In the genomic region with DNA sequence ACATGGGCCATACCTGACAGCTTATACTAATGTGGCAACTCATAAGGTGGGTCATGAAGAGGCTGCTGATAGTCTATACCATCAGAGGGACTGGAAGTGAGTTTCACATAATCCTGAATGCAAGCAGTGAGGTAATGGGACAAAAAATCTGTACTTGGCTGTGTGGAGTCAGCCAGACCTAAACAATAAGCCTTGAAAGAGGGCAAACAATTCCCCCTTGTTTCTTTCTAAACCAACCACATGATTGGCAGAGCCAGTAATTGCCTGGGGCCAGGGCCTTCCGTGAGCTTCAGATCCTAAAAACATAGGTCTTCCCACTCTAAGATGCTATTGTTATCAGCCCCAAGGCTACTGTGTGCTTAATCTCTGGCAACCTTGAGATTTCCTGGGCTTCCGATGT, we compare ENCODE assay signal across 15 mouse cellular contexts.
"Had no signal": no experiment of that assay in that cellular context is flagged by ENCODE, and none has a peak within 500 bp of the region (broad histone marks: within the 10 kb centered on the region; RNA-seq: fewer than 3 reads in every experiment).

No protein-coding gene starts in this region.

- H3K9me3 ChIP-seq: kidney, embryonic 15.5 days; limb, embryonic 10.5 days; liver, embryonic 15.5 days; midbrain, embryonic 10.5 days; neural tube, embryonic 12.5 days had no signal

- H3K9ac ChIP-seq: kidney, embryonic 15.5 days; liver, embryonic 15.5 days; neural tube, embryonic 12.5 days had no signal

- H3K27me3 ChIP-seq: kidney, embryonic 15.5 days; liver, embryonic 15.5 days; neural tube, embryonic 12.5 days had no signal

- DNase-seq: kidney, postnatal 14 days; lung, adult 2 months; lung, postnatal 36 days; midbrain, embryonic 14.5 days; thymus, adult 2 months; thymus, postnatal 25 days had no signal

- H3K36me3 ChIP-seq: kidney, embryonic 15.5 days; limb, embryonic 10.5 days; liver, embryonic 15.5 days; midbrain, embryonic 10.5 days; neural tube, embryonic 12.5 days had no signal

- H3K4me3 ChIP-seq: kidney, embryonic 15.5 days; left cerebral cortex, adult 2 months; limb, embryonic 10.5 days; liver, embryonic 15.5 days; midbrain, embryonic 10.5 days; myocyte; neural tube, embryonic 12.5 days had no signal

- H3K27ac ChIP-seq: kidney, embryonic 15.5 days; left cerebral cortex, adult 2 months; limb, embryonic 10.5 days; liver, embryonic 15.5 days; midbrain, embryonic 10.5 days; neural tube, embryonic 12.5 days had no signal

- ATAC-seq: lung, postnatal 0 days had no signal

- H3K4me1 ChIP-seq: kidney, embryonic 15.5 days; limb, embryonic 10.5 days; liver, embryonic 15.5 days; midbrain, embryonic 10.5 days; neural tube, embryonic 12.5 days had no signal

- H3K4me2 ChIP-seq: kidney, embryonic 15.5 days; liver, embryonic 11.5 days; liver, embryonic 15.5 days; neural tube, embryonic 12.5 days had no signal
